Comparison of ENCODE assay signal across 8 mouse cellular contexts in the genomic region with DNA sequence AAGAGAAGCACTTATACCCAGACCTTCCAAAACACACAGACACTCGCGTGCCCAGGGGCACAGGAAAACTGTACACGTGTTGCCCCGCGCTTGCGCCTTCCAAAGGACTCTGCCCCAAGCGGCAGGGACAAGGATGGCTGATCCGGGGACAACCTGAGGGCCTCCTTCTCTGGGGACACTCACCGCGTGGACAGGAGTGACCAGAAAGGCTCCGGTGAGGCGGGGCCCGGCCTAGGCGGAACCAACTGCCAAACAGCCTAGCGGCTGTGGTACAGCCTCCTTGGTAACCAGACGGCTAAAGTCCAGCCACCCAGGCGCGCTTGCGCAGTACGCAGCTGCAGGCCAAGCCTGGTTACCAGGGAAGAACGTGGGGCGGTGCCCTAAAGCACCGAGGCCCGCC. TPM values are rescaled to one million over a fixed set of nuclear protein-coding genes. Genes with fewer than 3 reads are reported as not detected.
DNase-seq lines count a peak whose midpoint lies in the region; ATAC-seq lines count a peak whose summit lies in the region.

A gene (plus strand): TSS at position 112 of the 400 bp plus-strand sequence.
A gene (minus strand): TSS at position 331 of the 400 bp plus-strand sequence.

- DNase-seq in MN1 (ENCODE audit: low spot score): peak; percentile 96
- DNase-seq in cerebellum, adult 9-10 months: peak; percentile 97
- peak; percentile 81 to 84 for DNase-seq in frontal cortex, postnatal 10 days (ENCODE audit: low spot score in 2 of 2)
- DNase-seq in layer of hippocampus, postnatal 14 days (ENCODE audit: low spot score in 2 of 2): peak; percentile 93
- DNase-seq in lung, postnatal 14 days: peak; percentile 94
- peak; percentile 81 for DNase-seq in retina, adult 2 months (ENCODE audit: low read depth, low spot score)
- DNase-seq in thymus, postnatal 36 days: peak; percentile 77 to 79

- H3K9me3 ChIP-seq in hindbrain, embryonic 12.5 days (replicated peaks): no peaks in the 10 kb centered on the region

- ATAC-seq in hindbrain, embryonic 12.5 days (ENCODE audit: low FRiP score): peak; percentile 82

- H3K36me3 ChIP-seq in hindbrain, embryonic 12.5 days: no peaks in the 10 kb centered on the region

- peak within 1 kb of the TSS; percentile 48 for H3K4me3 ChIP-seq in hindbrain, embryonic 12.5 days

- H3K4me2 ChIP-seq in hindbrain, embryonic 12.5 days (replicated peaks): peak within 1 kb of the TSS; percentile 74

- no peaks in the 10 kb centered on the region for H3K27me3 ChIP-seq in hindbrain, embryonic 12.5 days

- H3K27ac ChIP-seq in hindbrain, embryonic 12.5 days: peak within 1 kb of the TSS; percentile 72

- peaks cover 50% of the 10 kb centered on the region for H3K4me1 ChIP-seq in hindbrain, embryonic 12.5 days

- peak within 1 kb of the TSS; percentile 65 for H3K9ac ChIP-seq in hindbrain, embryonic 12.5 days

- WGBS in hindbrain, embryonic 12.5 days: under 1% methylated on average over 24 of the region's 24 CpGs

RNA-seq across cellular contexts. Expression of the first gene that starts in this region (rescaled TPM):
- polyA plus RNA-seq in hindbrain, embryonic 12.5 days (2016; fragmentation: Nextera tagmentation; extraction: Ambion mirVana): 7.6 and 8.5 TPM in 2 replicates
- total RNA-seq in layer of hippocampus, postnatal 14 days (2021): 10 to 100 TPM in 1 of 2 experiments, 1 to 10 TPM in 1; 9.6 to 12.4 TPM

RNA-seq across cellular contexts. Expression of the second gene that starts in this region (rescaled TPM):
- 37.5 and 39.7 TPM in 2 replicates for polyA plus RNA-seq in hindbrain, embryonic 12.5 days (2016; fragmentation: Nextera tagmentation; extraction: Ambion mirVana)
- total RNA-seq in layer of hippocampus, postnatal 14 days (2021): 10 to 100 TPM; 40.9 to 41.8 TPM

Comparison
In these comparisons a context has a peak if more than half of its experiments do, and no peak if none do; other contexts are left out.
1. Peak in every context shown above with its lines: DNase-seq, ATAC-seq, H3K4me3 ChIP-seq and H3K27ac ChIP-seq.